Mouse (Mus musculus) WW6 (cell line): Measurements from ENCODE around the gene Car5a.

Source experiments
- DNase-seq: peaks from one replicate; pipeline ENCODE4 v3.0.0-alpha.2; 2013; ENCODE audit warnings: low read depth, low spot score

Car5a gene

DNA sequence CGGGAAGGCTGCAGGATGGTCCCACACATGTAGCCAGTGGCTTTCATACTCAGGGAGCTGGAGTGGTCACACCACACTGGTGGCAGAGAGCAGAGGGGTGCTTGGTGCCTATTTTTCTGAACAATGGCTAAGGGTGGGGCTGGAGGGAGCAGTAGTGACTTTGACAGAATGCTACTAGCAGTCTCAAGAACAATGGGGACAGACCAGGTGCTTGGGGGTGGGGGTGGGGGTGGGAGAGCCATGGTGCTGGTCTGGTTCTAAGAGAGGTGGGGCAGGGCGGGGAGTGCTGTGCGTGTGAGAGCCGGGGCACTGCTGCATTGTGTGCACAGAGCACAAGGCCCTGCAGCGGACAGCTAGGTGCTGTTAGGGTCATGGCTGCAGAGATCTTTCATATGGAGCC lies 62.8 kb downstream of the Car5a start:
- DNase-seq, result no peak

- no peak for DNase-seq
Measured at GRCm38 (mm10) chr8:121880818-121881217, 63.9 kb downstream of the Car5a start.

GRCm38 (mm10) chr8:121879712-121880111 lies 65.0 kb downstream of the Car5a start:
- DNase-seq, result no peak

- no peak for DNase-seq
Measured at GRCm38 (mm10) chr8:121877828-121878480, 66.8 kb downstream of the Car5a start.

DNA sequence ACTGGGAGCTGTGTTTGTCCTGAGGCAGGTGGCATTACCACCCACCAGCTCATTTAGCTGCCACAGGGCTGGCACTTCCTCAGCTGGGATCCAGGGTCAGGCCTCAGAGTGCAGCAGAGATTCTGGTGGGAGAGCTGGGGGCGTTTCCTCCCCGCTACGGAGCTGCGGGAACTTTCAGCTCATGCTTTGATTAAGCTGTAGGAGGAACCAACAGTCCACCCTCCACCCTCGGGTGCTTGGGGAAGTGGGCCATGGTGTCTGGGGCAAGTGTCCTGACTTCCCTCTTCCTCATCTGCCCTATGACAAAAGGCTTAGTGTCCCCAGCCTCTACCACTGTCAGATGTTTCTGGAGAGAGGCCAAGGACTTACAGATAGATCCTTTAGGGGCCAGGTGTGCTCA lies 67.5 kb downstream of the Car5a start:
- no peak for DNase-seq

- no peak for DNase-seq
Measured at GRCm38 (mm10) chr8:121875517-121875916, 69.2 kb downstream of the Car5a start.

GRCm38 (mm10) chr8:121875045-121875444 lies 69.7 kb downstream of the Car5a start:
- no peak for DNase-seq

GRCm38 (mm10) chr8:121874031-121874430 lies 70.7 kb downstream of the Car5a start:
- no peak for DNase-seq

- DNase-seq, result no peak
Measured at GRCm38 (mm10) chr8:121871833-121872440, 72.8 kb downstream of the Car5a start.

GRCm38 (mm10) chr8:121870190-121870589 lies 74.5 kb downstream of the Car5a start:
- DNase-seq, result no peak

- DNase-seq, result no peak
Measured at GRCm38 (mm10) chr8:121868896-121869295, 75.8 kb downstream of the Car5a start.

DNA sequence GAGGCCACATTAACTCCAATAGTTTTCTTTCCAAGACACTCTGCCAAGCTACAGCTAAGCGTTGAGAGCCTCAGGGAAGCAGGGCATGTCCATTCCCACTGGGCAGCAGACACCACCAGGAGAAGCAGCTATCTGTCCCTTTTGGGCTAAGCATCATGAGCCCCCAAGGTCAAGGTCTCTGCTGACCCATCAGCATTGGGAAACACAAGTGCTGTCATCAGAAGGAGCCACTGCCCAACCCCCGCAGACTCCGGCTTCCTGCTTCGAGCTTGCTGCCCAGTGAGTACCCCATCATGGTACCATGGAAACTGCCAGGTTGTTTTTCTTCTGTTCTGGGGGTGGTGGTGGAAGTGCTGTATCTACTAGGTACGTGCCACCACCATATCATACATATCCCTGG lies 76.5 kb downstream of the Car5a start:
- no peak for DNase-seq
